Mouse (Mus musculus) lung, postnatal 14 days (tissue): ENCODE results near the gene Olfr94.
"Not testable (repeated sequence)": the region's sequence is repeated elsewhere in the genome, so short reads cannot be mapped to it uniquely, and the experiment has no call there.

Experiments used
- DNase-seq: peaks from one replicate; pipeline ENCODE4 v3.0.0; 2021

The Olfr94 gene

DNA sequence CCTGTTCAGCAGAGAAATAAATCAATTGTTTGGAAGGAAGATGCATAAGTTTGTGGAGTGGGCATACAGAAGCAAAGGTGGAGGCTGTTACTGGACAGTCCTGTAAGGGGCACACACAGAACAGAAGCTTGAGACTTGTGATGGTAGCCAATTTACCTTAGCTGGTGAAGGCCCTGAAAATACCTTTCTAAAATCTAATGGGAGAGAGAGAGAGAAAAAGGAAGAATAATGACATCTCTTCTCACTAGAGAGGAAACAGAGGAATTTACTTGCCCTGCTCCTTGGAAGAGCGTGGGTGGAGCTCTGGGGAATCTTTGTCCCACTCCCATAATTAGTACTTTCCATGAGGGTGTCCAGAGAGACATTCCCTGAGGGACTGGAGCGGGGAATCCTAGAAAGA lies at the start of gene Olfr94:
TSS of gene Olfr94 (minus strand) at position 101 of the 400 bp plus-strand sequence.
- no peak for DNase-seq

DNA sequence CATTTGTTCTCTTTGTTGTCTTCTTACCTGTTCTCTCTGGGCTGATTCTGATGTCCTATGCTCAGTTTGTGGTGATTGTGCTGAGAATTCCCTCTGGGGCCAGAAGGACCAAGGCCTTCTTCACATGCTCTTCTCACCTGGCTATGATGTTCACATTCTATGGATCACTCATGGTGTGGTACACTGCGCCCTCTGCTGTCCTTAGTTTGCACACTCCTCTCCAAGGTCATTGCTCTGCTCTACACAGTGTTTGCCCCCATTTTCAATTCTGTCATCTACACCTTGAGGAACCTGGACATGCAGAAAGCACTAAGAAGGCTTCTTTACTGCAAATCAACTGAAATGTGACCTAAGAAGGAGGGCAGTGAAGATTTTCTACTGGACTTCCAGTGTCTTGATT lies 49.8 kb upstream of the Olfr94 start:
- peak; percentile 21 for DNase-seq

- DNase-seq: no peak
Measured at GRCm38 (mm10) chr17:37249460-37249859, 48.7 kb upstream of the Olfr94 start.

DNA sequence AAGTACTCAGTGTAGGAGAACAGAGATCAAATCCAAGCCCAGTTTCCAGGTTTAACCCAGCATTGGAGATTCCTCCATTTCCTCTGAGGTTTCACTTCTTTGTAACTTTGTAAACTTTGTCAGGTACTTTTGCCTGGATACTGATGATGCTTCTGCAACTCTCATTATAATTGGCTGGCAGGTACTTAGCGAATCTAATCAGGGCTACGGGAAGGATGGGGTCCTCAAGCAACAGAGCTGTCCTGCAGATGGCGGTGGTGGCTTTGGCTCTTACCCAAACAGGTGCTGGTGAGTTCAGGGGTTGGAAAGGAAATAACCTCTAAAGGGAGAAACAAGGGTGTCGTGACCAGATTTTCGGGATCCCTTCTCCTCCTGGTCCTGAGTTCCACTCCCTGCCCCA lies 45.9 kb upstream of the Olfr94 start:
- DNase-seq: peak; percentile 49

GRCm38 (mm10) chr17:37242198-37242597 lies 41.4 kb upstream of the Olfr94 start:
- no peak for DNase-seq

DNA sequence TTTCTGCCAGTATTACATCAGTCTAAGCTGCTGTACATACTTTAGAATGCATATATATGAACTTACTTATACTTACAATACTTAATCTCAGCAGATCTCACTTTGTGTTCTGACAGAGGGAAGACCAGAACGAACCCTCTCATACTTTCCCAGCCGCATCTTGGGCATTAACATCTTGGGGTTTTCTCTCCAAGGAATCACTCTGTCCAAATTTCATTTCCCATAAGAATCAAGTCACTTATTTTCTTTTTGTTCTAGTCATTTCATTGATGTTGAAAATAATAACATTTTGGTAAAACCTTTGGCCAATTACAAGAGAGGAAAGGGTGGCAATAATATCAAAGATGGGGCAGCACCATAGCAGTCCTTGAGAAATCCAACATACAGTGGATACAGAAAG lies 36.4 kb upstream of the Olfr94 start, which contains the start of gene Olfr97:
TSS of gene Olfr97 (minus strand) at position 101 of the 400 bp plus-strand sequence.
- not testable (repeated sequence) for DNase-seq

DNA sequence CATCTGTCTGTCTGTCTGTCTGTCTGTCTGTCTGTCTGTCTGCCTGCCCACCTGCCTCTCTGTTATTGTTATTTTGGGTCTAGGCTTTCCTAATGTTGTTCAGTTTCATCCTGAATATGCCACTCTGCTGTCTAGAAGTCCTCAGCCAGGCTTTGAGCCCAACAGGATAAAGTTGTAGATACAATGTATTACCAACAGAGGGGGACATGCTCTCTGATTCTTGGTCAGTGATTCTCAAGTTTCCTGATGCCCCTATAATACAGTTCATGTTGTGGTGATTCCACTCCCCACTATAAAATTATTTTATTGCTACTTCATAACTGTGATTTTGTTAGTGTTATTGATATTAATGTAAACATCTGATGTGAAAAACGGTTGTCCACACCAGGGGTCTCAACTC lies 21.1 kb upstream of the Olfr94 start:
- no peak for DNase-seq

DNA sequence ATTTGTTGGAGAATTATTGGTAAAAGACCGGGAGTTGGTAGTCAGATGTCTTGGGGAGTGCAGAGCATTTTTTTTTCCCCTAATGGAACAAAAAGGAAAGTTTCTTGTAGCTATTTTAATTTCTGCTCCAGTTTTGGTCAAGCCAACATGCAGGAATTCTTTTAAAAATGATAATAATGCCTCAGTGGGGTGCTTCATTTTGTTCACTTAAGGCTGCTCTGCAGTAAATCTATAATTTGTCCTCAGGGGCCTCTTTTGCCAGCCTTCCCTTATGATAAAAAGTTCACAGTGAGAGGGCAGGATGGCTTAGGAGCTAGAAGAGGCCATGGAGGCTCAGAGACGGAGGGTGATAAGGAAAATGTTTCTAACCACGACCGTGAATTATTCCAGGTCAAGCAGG lies 19.1 kb upstream of the Olfr94 start, which contains the start of gene Olfr96:
TSS of gene Olfr96 (plus strand) at position 301 of the 400 bp plus-strand sequence.
- no peak for DNase-seq

DNA sequence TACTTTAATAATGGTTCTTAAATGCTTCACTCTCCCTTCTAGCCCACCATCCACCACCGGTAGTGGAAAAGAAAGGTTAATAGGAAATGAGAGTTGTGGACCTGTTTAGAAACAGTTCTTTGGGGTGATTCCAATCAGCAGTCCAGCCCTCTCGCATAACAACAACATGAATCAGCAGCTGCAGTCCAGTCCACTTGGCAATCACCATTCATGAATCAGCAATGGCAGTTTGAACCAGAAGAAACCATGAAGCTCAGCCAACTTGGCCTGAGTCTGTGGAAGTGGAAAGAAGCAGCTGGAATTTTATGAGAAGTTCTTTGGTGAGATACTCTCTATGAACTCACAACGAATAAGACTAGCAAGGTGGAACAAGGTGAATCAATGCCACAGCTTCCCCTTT lies 17.7 kb upstream of the Olfr94 start:
- no peak for DNase-seq

GRCm38 (mm10) chr17:37213018-37213417 lies 12.2 kb upstream of the Olfr94 start, which contains the start of gene Olfr95:
Gene Olfr95, minus strand, starts transcription at chr17:37213118.
- DNase-seq: no peak

- DNase-seq: no peak
Measured at GRCm38 (mm10) chr17:37210884-37211768, 10.3 kb upstream of the Olfr94 start.

DNA sequence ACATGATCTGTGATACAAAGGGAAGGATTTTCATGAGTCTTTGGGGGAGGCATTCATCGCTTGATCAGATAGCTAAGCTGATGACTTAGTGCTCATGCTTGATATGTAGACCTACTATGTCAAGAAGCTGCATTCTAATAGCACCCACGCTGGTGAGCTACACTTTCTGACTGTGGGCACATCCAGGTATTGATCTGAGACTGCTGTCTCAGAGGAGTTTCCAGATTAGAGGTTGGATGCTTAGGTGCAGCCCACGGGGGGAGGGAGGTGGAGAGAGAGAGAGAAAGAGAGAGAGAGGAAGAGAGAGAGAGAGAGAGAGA lies 3.1 kb upstream of the Olfr94 start:
- no peak for DNase-seq

- DNase-seq: peak; percentile 84
Measured at GRCm38 (mm10) chr17:37203206-37203916, 2.6 kb upstream of the Olfr94 start.

DNA sequence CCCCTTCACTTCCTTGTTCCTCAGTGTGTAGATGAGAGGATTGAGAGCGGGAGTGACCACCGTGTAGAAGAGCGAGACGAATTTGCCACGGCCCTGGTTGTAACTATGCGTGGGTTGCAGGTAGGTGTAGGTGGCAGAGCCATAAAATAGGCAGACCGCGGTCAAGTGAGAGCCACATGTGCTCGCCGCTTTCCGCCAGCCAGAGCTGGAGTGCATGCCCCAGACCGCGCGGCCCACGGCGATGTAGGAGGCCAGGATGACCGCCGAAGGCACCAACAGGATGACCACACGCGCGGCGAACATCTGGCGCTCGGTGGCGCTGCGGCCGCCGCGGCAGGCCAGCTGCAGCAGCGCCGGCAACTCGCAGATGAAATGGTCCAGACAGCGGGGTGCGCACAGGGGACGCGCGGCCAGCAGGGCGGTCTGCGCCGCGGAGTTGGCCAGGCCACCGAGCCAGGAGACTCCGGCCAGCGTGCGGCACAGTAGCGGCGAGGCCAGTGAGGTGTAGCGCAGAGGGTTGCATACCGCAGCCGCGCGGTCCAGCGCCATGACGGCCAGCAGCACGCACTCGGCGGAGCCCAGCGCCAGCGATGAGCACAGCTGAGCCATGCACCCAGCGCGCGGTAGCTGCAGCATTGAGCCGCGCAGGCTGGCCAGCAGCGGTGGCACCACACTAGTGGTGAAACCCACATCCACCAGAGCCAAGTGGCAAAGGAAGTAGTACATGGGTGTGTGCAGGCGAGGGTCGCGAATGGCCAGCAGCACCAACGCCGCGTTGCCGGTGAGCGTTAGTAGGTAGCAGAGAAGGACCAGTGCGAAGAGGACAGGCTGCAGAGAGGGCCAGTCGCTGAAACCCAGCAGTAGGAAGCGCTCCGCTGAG lies 3.7 kb downstream of the Olfr94 start:
- DNase-seq: no peak

DNA sequence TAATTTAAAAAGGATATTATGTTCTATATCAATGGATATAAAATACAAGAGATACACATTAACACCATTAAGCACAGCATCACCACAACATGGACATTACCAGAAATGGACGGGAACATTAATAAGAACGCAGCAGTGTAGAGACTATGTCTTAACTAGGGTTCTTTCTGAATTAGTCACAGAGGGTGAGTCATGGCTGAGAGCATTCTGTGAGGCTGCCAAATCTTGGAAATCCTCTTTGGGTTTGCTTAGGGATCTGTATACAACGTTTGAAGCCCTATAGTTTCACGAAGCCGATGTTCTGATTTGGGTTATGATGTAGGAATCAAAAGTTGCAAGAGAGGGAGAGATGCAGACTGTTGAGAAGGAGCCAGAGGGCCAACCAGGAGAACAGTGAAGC lies 6.0 kb downstream of the Olfr94 start:
- no peak for DNase-seq

- no peak for DNase-seq
Measured at GRCm38 (mm10) chr17:37193656-37194055, 7.1 kb downstream of the Olfr94 start, which contains the start of gene Ubd. Gene Ubd, plus strand, starts transcription at chr17:37193892.

DNA sequence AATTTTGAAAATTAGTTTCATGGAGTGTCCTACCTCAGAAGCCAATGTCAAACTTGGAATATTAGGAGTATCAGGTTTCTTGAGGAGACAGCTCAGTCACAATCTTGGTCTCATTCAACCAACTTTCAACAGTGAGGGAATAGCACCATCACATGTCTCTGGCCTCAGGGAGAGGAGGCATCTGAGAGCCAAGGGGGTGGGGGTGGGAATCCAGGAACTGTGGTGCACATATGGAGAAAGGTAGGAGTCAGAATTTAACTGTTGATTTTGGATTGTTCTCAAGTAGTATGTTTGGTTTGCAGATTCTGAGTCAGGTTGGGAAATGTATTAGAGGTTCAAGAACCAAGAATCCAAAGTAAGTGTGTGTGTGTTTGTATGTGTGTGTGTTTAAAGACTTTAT lies 7.8 kb downstream of the Olfr94 start:
- no peak for DNase-seq

- peak; percentile 65 for DNase-seq
Measured at GRCm38 (mm10) chr17:37190711-37191110, 10.1 kb downstream of the Olfr94 start.

- no peak for DNase-seq
Measured at GRCm38 (mm10) chr17:37185474-37185873, 15.3 kb downstream of the Olfr94 start.

DNA sequence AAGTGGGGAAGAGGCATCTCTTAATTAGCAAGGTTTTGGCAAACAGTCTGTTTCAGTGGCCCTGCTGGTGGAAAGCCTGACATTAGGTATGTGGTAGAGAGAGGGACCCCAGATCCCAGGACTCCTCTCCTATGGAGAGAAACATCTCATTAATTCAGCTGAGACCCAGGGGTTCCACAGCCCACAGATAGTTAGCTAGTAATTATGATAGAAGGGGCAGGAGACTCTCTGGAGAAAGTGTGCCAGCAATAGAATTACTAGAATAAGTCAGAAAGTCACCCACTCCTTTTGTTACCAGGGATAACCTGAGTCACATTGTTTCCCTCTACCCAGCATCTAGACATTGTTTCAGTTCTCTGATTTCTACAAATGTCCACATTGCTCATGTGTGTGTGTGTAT lies 39.4 kb downstream of the Olfr94 start, which contains the start of gene Olfr93:
TSS of gene Olfr93 (minus strand) at position 101 of the 400 bp plus-strand sequence.
- no peak for DNase-seq
